Mouse (Mus musculus) cerebellum, adult 2 months (tissue): ENCODE measurements around the gene Dclk1.

ENCODE experiments used
- CTCF ChIP-seq: fragments of 200-500 bp; IDR thresholded peaks from 2 replicates; pipeline ENCODE4 v1.5.1; 2011; ENCODE audit warnings: low read depth, mild to moderate bottlenecking, control low read depth, low read length, moderate library complexity, borderline replicate concordance; ENCODE audit not compliant: insufficient read depth
- POLR2A ChIP-seq: fragments of 200-500 bp; IDR thresholded peaks from 2 replicates; pipeline ENCODE4 v1.6.1; 2011; ENCODE audit warnings: low read length, control low read depth, borderline replicate concordance; ENCODE audit not compliant: insufficient read depth

DNA sequence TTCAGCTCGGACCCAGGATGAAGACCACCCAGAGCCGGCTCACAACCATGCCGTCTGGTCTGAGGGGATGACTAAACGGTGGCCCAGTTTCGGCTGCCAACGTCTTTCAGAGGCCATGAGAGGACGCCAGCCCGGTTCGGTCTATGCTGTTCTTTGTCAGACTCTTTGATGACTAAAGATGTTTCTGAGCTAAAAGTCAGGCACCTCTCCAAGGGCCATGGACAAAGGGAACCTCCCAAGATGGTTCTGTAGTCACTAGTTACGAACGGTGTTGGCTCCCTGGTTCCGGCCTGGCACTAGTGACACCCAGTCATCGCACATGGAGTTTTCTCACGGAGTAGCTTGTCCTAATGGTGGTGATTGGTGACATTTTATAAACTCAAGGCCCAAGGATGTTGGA is 110.4 kb downstream of the Dclk1 start:
- no peak for TF ChIP-seq POLR2A
- TF ChIP-seq CTCF = no peak
